Mouse (Mus musculus): Measurements from ENCODE around the gene Mybpc1.
A peak's percentile ranks its signal among the peaks of the same experiment; 100 is the strongest.

Gene Mybpc1

GRCm38 (mm10) chr10:88604943-88605342, at the start of gene Mybpc1:
TSS of gene Mybpc1 (minus strand) at chr10:88605152.
- no peak for DNase-seq (ENCODE audit: low read depth)

- no peak for DNase-seq (ENCODE audit: low read depth)
These were observed 40.5 kb upstream of the Mybpc1 start for GRCm38 (mm10) chr10:88645448-88645847.

- no peak for DNase-seq (ENCODE audit: low read depth)
These were observed 26.5 kb upstream of the Mybpc1 start for GRCm38 (mm10) chr10:88631330-88631953.

GRCm38 (mm10) chr10:88630663-88631329, 25.8 kb upstream of the Mybpc1 start:
- no peak for DNase-seq (ENCODE audit: low read depth)

GRCm38 (mm10) chr10:88627052-88627451, 22.1 kb upstream of the Mybpc1 start:
- DNase-seq (ENCODE audit: low read depth) = no peak

GRCm38 (mm10) chr10:88626176-88626575, 21.2 kb upstream of the Mybpc1 start:
- no peak for DNase-seq (ENCODE audit: low read depth)

- no peak for DNase-seq (ENCODE audit: low read depth)
These were observed 19.3 kb upstream of the Mybpc1 start for GRCm38 (mm10) chr10:88624300-88624699.

- DNase-seq (ENCODE audit: low read depth) = no peak
These were observed 17.7 kb upstream of the Mybpc1 start for GRCm38 (mm10) chr10:88622624-88623023.

GRCm38 (mm10) chr10:88620809-88621208, 15.9 kb upstream of the Mybpc1 start:
- no peak for DNase-seq (ENCODE audit: low read depth)

GRCm38 (mm10) chr10:88613051-88613450, 8.1 kb upstream of the Mybpc1 start:
- no peak for DNase-seq (ENCODE audit: low read depth)

GRCm38 (mm10) chr10:88606686-88607085, 1.7 kb upstream of the Mybpc1 start:
- no peak for DNase-seq (ENCODE audit: low read depth)

GRCm38 (mm10) chr10:88606065-88606464, 1.1 kb upstream of the Mybpc1 start:
- DNase-seq (ENCODE audit: low read depth) = no peak

GRCm38 (mm10) chr10:88603773-88604172, 1.2 kb downstream of the Mybpc1 start:
- no peak for DNase-seq (ENCODE audit: low read depth)

- no peak for DNase-seq (ENCODE audit: low read depth)
These were observed 1.7 kb downstream of the Mybpc1 start for GRCm38 (mm10) chr10:88603256-88603655.

- DNase-seq (ENCODE audit: low read depth) = no peak
These were observed 4.4 kb downstream of the Mybpc1 start for GRCm38 (mm10) chr10:88600591-88600990.

GRCm38 (mm10) chr10:88592316-88592715, 12.6 kb downstream of the Mybpc1 start:
- no peak for DNase-seq (ENCODE audit: low read depth)

GRCm38 (mm10) chr10:88591042-88591441, 13.9 kb downstream of the Mybpc1 start:
- no peak for DNase-seq (ENCODE audit: low read depth)

- DNase-seq (ENCODE audit: low read depth) = peak; percentile 89
These were observed 20.5 kb downstream of the Mybpc1 start for GRCm38 (mm10) chr10:88584469-88584868.

GRCm38 (mm10) chr10:88580786-88581185, 24.2 kb downstream of the Mybpc1 start:
- DNase-seq (ENCODE audit: low read depth) = no peak

- DNase-seq (ENCODE audit: low read depth) = no peak
These were observed 26.3 kb downstream of the Mybpc1 start for GRCm38 (mm10) chr10:88578651-88579050.

GRCm38 (mm10) chr10:88574115-88574635, 30.8 kb downstream of the Mybpc1 start:
- no peak for DNase-seq (ENCODE audit: low read depth)

GRCm38 (mm10) chr10:88572123-88572522, 32.8 kb downstream of the Mybpc1 start:
- DNase-seq (ENCODE audit: low read depth) = no peak

- no peak for DNase-seq (ENCODE audit: low read depth)
These were observed 47.9 kb downstream of the Mybpc1 start for GRCm38 (mm10) chr10:88557046-88557445.

GRCm38 (mm10) chr10:88552738-88553137, 52.2 kb downstream of the Mybpc1 start:
- peak; percentile 25 for DNase-seq (ENCODE audit: low read depth)
